Mouse (Mus musculus) kidney, adult 2 months (tissue): ENCODE data around the gene Tec.

Experiments used
- CTCF ChIP-seq: fragments of 200-500 bp; conservative IDR thresholded peaks from 2 replicates; pipeline ENCODE4 v1.5.1; 2011; ENCODE audit warnings: low read depth, mild to moderate bottlenecking, control low read depth, low read length, moderate library complexity, mixed read lengths; ENCODE audit not compliant: insufficient read depth, insufficient read length
- POLR2A ChIP-seq: fragments of 200-500 bp; IDR thresholded peaks from one replicate; pipeline ENCODE4 v1.6.1; 2011; ENCODE audit warnings: low read depth, low read length, control low read depth

DNA sequence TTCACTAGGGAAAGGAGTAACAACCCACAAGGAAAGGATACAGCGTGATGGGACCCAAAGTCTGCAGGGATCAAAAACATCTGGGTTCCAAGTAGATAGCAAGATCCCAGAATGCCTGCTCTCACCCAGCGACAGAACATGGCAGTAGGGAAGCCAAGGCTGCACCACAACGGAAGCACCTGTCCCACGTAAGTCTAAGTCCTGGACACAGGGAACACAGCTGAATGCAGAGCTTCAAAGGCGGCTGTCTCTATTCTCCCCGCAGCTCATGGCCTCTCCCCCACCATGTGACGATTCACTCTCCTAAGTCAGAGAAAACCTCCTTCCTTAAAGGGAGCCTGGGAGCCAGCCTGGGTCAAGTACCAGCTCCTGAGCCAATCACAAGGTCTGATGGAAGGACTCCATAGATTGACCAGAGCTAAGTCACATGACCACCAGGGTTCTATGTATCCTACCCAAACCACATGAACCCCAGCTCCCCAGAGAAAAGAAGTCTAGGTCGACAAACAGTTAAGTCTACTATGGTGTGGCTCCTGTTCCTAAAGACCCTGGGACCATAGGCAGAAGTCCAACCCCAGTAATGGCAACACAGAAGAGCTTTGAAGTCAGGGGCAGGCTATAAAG, 11.9 kb downstream of the Tec start:
- TF ChIP-seq CTCF (no peak), POLR2A (no peak)
